Mouse (Mus musculus): Measurements from ENCODE around the gene Zmym4.

Zmym4 gene

DNA sequence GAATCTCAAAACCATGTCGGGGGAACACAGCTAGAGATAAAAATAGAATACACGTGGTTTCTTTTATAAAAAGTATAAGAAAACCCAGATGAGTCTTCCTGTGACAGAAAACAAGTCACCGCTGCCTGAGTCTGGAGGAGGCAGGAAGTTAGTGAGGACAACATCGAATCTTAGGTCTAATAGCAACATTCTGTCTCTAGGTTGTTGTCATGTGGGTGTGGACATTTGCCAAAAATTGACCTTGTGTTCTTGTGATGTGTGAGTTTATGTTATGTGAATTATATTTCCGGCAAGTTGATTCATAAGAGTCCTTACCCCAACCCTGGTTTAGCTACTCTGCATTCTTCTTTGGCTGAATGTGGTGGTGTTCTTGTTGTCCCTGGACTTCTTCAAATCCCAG is 154.7 kb downstream of the Zmym4 start:
- no peak for DNase-seq
